Mouse (Mus musculus): ENCODE data around the gene Gba2. TPM values are rescaled to one million over a fixed set of nuclear protein-coding genes. Genes with fewer than 3 reads are reported as not detected.
A peak's percentile ranks its signal among the peaks of the same experiment; 100 is the strongest.

Gba2 gene
- polyA plus RNA-seq, 1 experiment from 2014 or later, result 21.9 TPM

DNA sequence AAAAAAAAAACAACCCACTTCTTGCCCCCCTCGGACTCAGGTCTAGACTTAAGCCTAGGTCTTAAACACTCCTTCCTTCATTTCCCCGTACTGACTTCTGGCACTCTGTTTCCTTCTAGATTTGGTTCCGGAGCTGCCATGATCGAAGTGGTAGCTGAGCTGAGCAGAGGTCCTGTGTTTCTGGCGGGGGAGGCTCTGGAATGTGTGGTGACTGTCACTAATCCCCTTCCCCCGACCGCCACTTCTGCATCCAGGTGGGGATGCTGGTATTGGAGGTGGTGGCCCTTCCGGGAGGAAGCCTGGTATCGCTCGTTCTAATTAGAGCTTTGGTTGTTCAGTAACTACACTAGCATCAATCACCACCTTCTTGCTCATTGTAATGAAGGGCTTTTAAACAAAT lies 583 bp upstream of the Gba2 start:
- Histone ChIP-seq H3K4me3 (peak overlapping the region; percentile 90), H3K27ac (peak overlapping the region; percentile 90; the same call in 1 of the 2 replicates), H3K27me3 (no peaks in the 10 kb centered on the region), H3K4me1 (peaks cover 38% of the 10 kb centered on the region), H3K36me3 (peaks cover 41% of the 10 kb centered on the region), H3K9ac (peak overlapping the region; percentile 56), H3K4me2 (peak overlapping the region; percentile 86), H3K9me3 (no peaks in the 10 kb centered on the region)
- WGBS, result 1% methylated on average over 10 of the region's 10 CpGs
- ATAC-seq (ENCODE audit: insufficient number of reproducible peaks, low FRiP score, low TSS enrichment, low read depth), result no peak

- WGBS, result 36% methylated on average over 8 of the region's 8 CpGs
- Histone ChIP-seq H3K27me3 (no peaks in the 10 kb centered on the region), H3K9ac (peak overlapping the region; percentile 56), H3K27ac (no peak overlapping the region), H3K4me1 (peaks cover 38% of the 10 kb centered on the region), H3K4me3 (peak overlapping the region; percentile 90), H3K4me2 (peak overlapping the region; percentile 86), H3K9me3 (no peaks in the 10 kb centered on the region), H3K36me3 (peaks cover 42% of the 10 kb centered on the region)
- ATAC-seq (ENCODE audit: insufficient number of reproducible peaks, low FRiP score, low TSS enrichment, low read depth), result no peak
These were observed 1.3 kb downstream of the Gba2 start for GRCm38 (mm10) chr4:43577237-43577881.

- no peak overlapping the region for H3K27ac ChIP-seq
- H3K4me2 ChIP-seq, result no peak overlapping the region
These were observed 3.3 kb downstream of the Gba2 start for GRCm38 (mm10) chr4:43575356-43575755.

DNA sequence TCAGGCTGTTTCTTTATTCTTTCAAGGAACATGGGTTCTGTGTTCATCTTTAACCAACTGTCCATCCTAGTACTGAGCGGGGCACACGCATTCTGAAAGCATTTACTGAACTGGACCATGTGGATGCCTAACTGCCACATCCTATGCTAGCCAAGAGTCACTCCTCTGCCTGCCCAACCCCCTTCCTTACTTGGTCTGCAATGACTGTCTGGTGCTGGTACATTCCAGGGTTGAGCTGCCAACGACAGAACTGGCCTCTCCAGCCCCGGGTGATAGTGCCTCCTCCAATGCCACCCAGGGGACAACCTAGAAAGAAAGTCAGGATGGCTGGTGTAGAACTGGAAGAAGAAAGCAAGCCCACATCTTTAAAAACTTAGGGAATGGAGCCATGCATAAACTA lies 5.1 kb downstream of the Gba2 start:
- peaks cover 26% of the 10 kb centered on the region for H3K4me1 ChIP-seq
- H3K27me3 ChIP-seq, result no peaks in the 10 kb centered on the region
- H3K4me2 ChIP-seq, result no peak overlapping the region
- no peak overlapping the region for H3K4me3 ChIP-seq
- H3K27ac ChIP-seq, result no peak overlapping the region
- no peaks in the 10 kb centered on the region for H3K9me3 ChIP-seq
- peaks cover 57% of the 10 kb centered on the region for H3K36me3 ChIP-seq
- 86% methylated on average over 4 of the region's 4 CpGs for WGBS
- no peak overlapping the region for H3K9ac ChIP-seq
- ATAC-seq (ENCODE audit: insufficient number of reproducible peaks, low FRiP score, low TSS enrichment, low read depth), result no peak

More at GRCm38 (mm10) chr4:43575356-43575755, 3.3 kb downstream of the Gba2 start:
- Histone ChIP-seq H3K9me3 (no peaks in the 10 kb centered on the region), H3K4me1 (peaks cover 38% of the 10 kb centered on the region), H3K4me3 (no peak overlapping the region), H3K9ac (no peak overlapping the region), H3K27me3 (no peaks in the 10 kb centered on the region), H3K36me3 (peaks cover 41% of the 10 kb centered on the region)
- no peak for ATAC-seq (ENCODE audit: insufficient number of reproducible peaks, low FRiP score, low TSS enrichment, low read depth)
- 75% methylated on average over 2 of the region's 2 CpGs for WGBS

DNA sequence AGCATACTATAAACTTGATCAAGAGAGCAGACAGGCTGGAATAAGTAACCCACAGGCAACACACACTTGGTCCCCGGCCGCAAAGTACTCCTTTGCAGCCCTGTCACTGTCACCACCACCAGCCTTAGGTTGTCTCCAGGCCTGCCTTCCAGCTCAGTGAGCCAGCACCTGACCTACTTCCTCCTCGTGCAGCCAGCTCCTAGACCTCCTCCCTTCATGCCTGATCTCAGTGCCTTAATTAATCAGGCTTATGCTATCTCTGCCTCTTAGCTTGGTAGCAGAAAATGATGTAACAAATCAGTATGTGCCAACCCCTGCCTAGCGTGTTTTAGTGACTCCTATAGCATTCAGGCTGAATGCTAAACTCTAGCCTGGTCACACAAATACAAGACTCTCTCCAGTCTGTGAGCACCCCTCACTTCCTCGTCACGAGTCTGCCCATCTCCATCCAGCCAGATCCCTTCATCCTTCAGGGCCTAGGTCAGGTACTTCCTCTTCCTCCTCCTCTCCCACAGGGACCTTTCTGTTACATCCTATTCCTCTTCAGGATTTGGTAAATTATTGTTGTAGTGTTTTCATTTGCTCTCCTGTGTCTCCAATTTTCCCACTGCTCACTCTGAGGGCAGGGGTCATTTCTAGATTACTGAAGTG lies 7.2 kb downstream of the Gba2 start:
- WGBS, result 80% methylated on average over 6 of the region's 6 CpGs
- no peaks in the 10 kb centered on the region for H3K9me3 ChIP-seq
- no peak for ATAC-seq (ENCODE audit: insufficient number of reproducible peaks, low FRiP score, low TSS enrichment, low read depth)
- no peak overlapping the region for H3K27ac ChIP-seq
- peaks cover 78% of the 10 kb centered on the region for H3K36me3 ChIP-seq
- H3K4me3 ChIP-seq, result no peak overlapping the region
- H3K9ac ChIP-seq, result no peak overlapping the region
- H3K4me1 ChIP-seq, result peaks cover 9% of the 10 kb centered on the region
- no peak overlapping the region for H3K4me2 ChIP-seq
- no peaks in the 10 kb centered on the region for H3K27me3 ChIP-seq

- H3K4me1 ChIP-seq, result peaks cover 13% of the 10 kb centered on the region
- peaks cover 84% of the 10 kb centered on the region for H3K36me3 ChIP-seq
- no peak overlapping the region for H3K4me3 ChIP-seq
- no peaks in the 10 kb centered on the region for H3K9me3 ChIP-seq
- no peak for ATAC-seq (ENCODE audit: insufficient number of reproducible peaks, low FRiP score, low TSS enrichment, low read depth)
- no peak overlapping the region for H3K27ac ChIP-seq
- H3K4me2 ChIP-seq, result no peak overlapping the region
- H3K27me3 ChIP-seq, result no peaks in the 10 kb centered on the region
- 92% methylated on average over 9 of the region's 9 CpGs for WGBS
- H3K9ac ChIP-seq, result no peak overlapping the region
These were observed 11.5 kb downstream of the Gba2 start for GRCm38 (mm10) chr4:43567140-43567539.

- Histone ChIP-seq H3K4me3 (no peak overlapping the region; the same call in 1 of the 2 replicates), H3K9ac (no peak overlapping the region), H3K4me2 (no peak overlapping the region), H3K27me3 (no peaks in the 10 kb centered on the region), H3K36me3 (peaks cover 55% of the 10 kb centered on the region), H3K27ac (no peak overlapping the region), H3K9me3 (no peaks in the 10 kb centered on the region), H3K4me1 (peaks cover 32% of the 10 kb centered on the region)
- ATAC-seq (ENCODE audit: insufficient number of reproducible peaks, low FRiP score, low TSS enrichment, low read depth), result no peak
- 47% methylated on average over 2 of the region's 2 CpGs for WGBS
These were observed 14.4 kb downstream of the Gba2 start for GRCm38 (mm10) chr4:43564231-43564630.

DNA sequence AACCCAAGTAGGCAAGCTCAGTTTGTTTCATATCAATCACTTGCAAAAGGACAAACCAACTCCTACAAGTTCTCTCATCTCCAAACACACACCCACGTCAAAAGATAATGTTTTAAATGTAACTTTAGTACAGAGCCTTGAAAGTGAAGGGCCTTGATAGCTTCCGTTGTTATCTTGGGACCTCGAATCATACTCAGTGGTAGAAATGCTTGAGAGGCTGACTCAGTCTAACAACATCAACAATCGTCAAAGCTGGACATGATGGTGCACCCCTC lies 15.1 kb downstream of the Gba2 start:
- H3K9ac ChIP-seq, result no peak overlapping the region
- peak overlapping the region; percentile 75 for H3K4me2 ChIP-seq
- peak overlapping the region; percentile 70 for H3K4me3 ChIP-seq
- no peak for ATAC-seq (ENCODE audit: insufficient number of reproducible peaks, low FRiP score, low TSS enrichment, low read depth)
- no peaks in the 10 kb centered on the region for H3K9me3 ChIP-seq
- peaks cover 48% of the 10 kb centered on the region for H3K36me3 ChIP-seq
- peaks cover 39% of the 10 kb centered on the region for H3K4me1 ChIP-seq
- WGBS, result 86% methylated on average over 4 of the region's 4 CpGs
- H3K27ac ChIP-seq, result 0 out of 2 replicates have a peak overlapping the region, but pooled peaks have one; percentile 99
- no peaks in the 10 kb centered on the region for H3K27me3 ChIP-seq

DNA sequence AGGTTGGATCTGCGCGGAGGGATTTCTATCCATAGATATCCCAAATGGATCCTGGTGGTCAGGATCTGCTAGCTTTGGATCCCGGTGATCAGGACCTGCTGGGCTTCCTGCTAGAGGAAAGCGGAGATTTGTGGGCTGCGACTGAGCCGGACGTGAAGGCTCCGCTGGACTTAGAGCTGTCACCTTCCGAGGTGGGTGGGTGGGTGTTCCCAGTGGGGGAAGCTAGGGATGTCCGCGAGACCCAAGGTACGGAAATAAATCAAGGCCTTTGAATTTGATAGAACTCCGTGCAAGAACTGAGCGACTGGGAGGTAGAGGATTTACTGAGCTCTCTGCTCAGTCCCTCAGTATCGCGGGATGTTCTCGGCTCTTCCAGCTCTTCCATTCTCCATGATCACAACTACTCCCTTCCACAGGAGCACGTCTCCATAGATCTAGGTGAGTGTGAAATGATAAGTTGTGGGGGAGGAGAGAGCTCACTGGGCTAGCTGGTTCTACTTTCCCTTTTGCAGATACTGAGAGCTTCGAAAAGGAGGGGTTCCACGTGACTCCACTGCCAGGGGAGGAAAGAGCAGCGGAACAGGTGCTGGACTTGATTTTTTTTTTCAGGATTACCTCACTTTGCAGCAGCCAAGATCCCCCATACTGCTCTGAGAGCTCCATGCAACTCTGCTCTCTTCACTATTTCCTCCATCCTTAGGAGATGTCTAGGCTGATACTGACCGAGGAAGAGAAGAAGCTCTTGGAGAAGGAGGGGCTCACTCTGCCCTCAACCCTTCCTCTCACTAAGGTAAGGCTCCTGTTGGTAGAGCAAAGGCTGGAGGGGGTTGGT lies 15.7 kb downstream of the Gba2 start:
- H3K4me3 ChIP-seq, result peak overlapping the region; percentile 70
- WGBS, result 7% methylated on average over 22 of the region's 22 CpGs
- peak overlapping the region; percentile 75 for H3K4me2 ChIP-seq
- no peak for ATAC-seq (ENCODE audit: insufficient number of reproducible peaks, low FRiP score, low TSS enrichment, low read depth)
- H3K36me3 ChIP-seq, result peaks cover 43% of the 10 kb centered on the region
- H3K9me3 ChIP-seq, result no peaks in the 10 kb centered on the region
- H3K27me3 ChIP-seq, result no peaks in the 10 kb centered on the region
- peak overlapping the region; percentile 89 for H3K9ac ChIP-seq
- H3K4me1 ChIP-seq, result peaks cover 44% of the 10 kb centered on the region
- H3K27ac ChIP-seq, result peak overlapping the region; percentile 99

GRCm38 (mm10) chr4:43561997-43562768 lies 16.5 kb downstream of the Gba2 start, which contains the start of the genes Creb3 and Tln1:
Creb3 (plus strand) TSS chr4:43562332.
Tln1 (minus strand) TSS chr4:43562691.
- Histone ChIP-seq H3K9ac (peak within 1 kb of the TSS; percentile 89), H3K27me3 (no peaks in the 10 kb centered on the region), H3K4me3 (peak within 1 kb of the TSS; percentile 70), H3K9me3 (no peaks in the 10 kb centered on the region), H3K4me1 (peaks cover 51% of the 10 kb centered on the region), H3K27ac (peak within 1 kb of the TSS; percentile 99), H3K4me2 (peak within 1 kb of the TSS; percentile 75), H3K36me3 (peaks cover 42% of the 10 kb centered on the region)
- ATAC-seq (ENCODE audit: insufficient number of reproducible peaks, low FRiP score, low TSS enrichment, low read depth), result peak; percentile 92
- under 1% methylated on average over 62 of the region's 62 CpGs for WGBS

GRCm38 (mm10) chr4:43561436-43561996 lies 17.2 kb downstream of the Gba2 start:
- Histone ChIP-seq H3K4me2 (peak overlapping the region; percentile 75), H3K9me3 (no peaks in the 10 kb centered on the region), H3K27ac (peak overlapping the region; percentile 99), H3K4me3 (peak overlapping the region; percentile 70), H3K36me3 (peaks cover 42% of the 10 kb centered on the region), H3K9ac (peak overlapping the region; percentile 89), H3K27me3 (no peaks in the 10 kb centered on the region), H3K4me1 (peaks cover 51% of the 10 kb centered on the region)
- 2% methylated on average over 16 of the region's 16 CpGs for WGBS
- no peak; the same call in 1 of the 2 replicates for ATAC-seq (ENCODE audit: insufficient number of reproducible peaks, low FRiP score, low TSS enrichment, low read depth)

All from limb, embryonic 15.5 days (tissue).